1 mouse cellular context compared by ENCODE assay signal in the genomic region with DNA sequence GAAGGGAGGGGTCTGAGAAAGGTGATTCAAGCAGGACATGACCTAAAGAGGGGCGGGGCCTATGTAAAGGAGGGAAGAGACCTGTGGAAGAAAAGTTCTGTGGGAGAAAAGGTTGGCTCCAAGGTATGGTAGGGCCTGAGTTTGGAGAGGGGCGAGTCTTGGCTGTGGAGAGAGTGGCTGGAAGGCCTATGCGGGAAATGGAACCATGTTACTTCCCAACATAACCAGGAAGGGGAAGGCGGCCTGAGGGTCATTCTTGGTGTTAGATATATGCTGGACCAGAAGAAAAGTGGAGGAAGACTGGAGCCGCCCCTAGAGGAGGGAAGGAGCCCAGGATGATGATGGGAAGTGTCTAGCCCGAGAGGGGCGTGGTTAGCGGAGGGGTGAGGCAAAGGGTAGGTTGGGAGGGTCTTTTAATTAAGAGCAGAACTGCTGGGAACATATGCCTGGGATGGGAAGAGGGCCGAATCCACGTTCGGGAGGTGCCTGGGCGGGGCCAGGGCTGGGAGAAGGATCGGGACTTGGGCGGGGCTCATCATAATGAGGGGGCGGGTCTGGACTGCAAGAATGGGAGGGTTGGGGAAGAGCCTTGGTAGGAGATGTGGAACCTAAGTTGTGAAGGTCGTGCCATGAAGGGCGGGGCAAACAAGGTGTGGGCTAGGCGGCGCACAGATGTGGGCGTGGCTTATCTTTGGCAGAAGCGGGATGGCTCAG.
TF ChIP-seq lines count a peak whose summit lies in the region.

No protein-coding gene starts in this region.

TF ChIP-seq in MEL, 35 proteins besides CTCF, POLR2A, EP300 and RAD21:
- TF ChIP-seq RCOR1 (IDR thresholded peaks at IDR 0.05; ENCODE audit: low read depth, low read length): no peak
- 0 out of 2 replicates have a peak, but pooled peaks have one; percentile 10 for TF ChIP-seq ETS1 (IDR thresholded peaks at IDR 0.05; ENCODE audit: low read depth, low read length)
- TF ChIP-seq ZMIZ1 (IDR thresholded peaks at IDR 0.05; ENCODE audit: low read depth, low read length): peak; percentile 77
- TF ChIP-seq ZC3H11A (IDR thresholded peaks at IDR 0.05; ENCODE audit: low read depth, low read length): no peak
- TF ChIP-seq TBP (IDR thresholded peaks at IDR 0.05; ENCODE audit: low read depth, low read length): 0 out of 2 replicates have a peak, but pooled peaks have one; percentile 5
- TF ChIP-seq MXI1 (IDR thresholded peaks at IDR 0.05; ENCODE audit: low read depth, low read length): peak; percentile 57
- TF ChIP-seq KAT2A (conservative IDR thresholded peaks at IDR 0.05; ENCODE audit: low read depth, low read length): no peak; the same call in 1 of the 2 replicates
- no peak for TF ChIP-seq ELF1 (IDR thresholded peaks at IDR 0.05; ENCODE audit: low read depth, low read length)
- TF ChIP-seq POLR2AphosphoS2 (IDR thresholded peaks at IDR 0.05; ENCODE audit: low read length): no peak
- TF ChIP-seq POLR2AphosphoS5 (IDR thresholded peaks at IDR 0.05; ENCODE audit: borderline replicate concordance, low read depth, low read length): no peak
- TF ChIP-seq MYC (IDR thresholded peaks at IDR 0.05; ENCODE audit: low read depth, low read length): 0 out of 2 replicates have a peak, but pooled peaks have one; percentile 15
- TF ChIP-seq USF1 (IDR thresholded peaks at IDR 0.05; ENCODE audit: low read depth, low read length): no peak
- TF ChIP-seq MAX (IDR thresholded peaks at IDR 0.05; ENCODE audit: low read length): no peak
- TF ChIP-seq NELFE (IDR thresholded peaks at IDR 0.05; ENCODE audit: low read depth, low read length): peak; percentile 61
- no peak for TF ChIP-seq E2F4 (IDR thresholded peaks at IDR 0.05; ENCODE audit: borderline replicate concordance, low read depth, low read length)
- TF ChIP-seq UBTF (IDR thresholded peaks at IDR 0.05; ENCODE audit: borderline replicate concordance, insufficient read depth, low read depth, low read length): no peak
- TF ChIP-seq CHD1 (IDR thresholded peaks at IDR 0.05; ENCODE audit: low read depth, low read length): 0 out of 2 replicates have a peak, but pooled peaks have one; percentile 25
